Mouse (Mus musculus) kidney, postnatal 36 days (tissue): ENCODE data around the gene Celf5.
A peak's percentile ranks its signal among the peaks of the same experiment; 100 is the strongest.

Experiments
- DNase-seq, 2 experiments: peaks; one replicate each; pipeline ENCODE4 v3.0.0; 2021 to 2022; ENCODE audit warnings: mixed read lengths in 2 of 2

Gene Celf5

DNA sequence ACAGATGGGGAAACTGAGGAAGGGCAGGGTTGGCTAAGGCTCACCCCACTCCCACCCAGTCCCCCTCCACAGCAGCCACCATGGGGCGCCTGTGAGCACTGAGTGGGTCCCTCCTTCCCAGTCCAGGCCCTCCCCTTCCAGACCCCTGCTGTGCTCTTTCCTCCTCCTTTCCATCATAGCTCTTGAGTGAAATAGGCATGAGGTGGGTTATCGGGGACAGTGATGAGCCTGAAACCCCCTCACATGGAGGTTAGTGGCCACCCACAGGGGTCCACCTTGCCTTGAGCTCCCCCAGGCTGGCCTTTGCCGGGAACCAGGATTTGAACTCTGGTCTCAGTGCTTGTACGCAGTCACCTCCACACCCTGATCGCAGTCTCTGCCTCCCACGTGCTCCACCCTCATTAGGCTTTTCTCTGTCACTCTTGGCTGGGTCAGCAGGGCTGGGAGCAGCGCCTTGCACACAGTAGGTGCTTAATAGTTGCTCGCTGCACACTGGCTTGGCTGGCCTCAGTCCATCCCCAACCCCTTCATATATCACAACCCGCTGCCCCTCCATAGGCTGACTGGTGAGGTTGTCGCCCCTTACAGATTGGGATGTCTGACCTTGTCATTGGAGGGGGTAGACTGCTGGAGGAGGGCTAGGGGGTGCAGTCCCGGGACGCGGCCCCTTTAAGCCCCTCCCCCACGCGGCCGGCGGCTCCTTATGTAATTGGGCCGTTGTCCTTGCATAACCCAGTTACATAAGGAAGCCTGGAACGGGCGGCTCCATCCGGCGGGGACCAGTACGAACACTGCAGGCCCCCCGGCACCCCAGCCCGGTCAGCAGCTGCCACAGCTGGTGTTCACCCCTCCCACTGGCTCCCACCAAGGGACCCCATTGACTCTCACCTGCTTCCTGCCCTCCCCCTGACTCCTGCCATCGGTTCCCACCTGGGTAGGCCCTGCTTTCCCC, 68.9 kb downstream of the Celf5 start:
- DNase-seq, result peak; percentile 94 to 95

GRCm38 (mm10) chr10:81412586-81413309, 69.8 kb downstream of the Celf5 start:
- DNase-seq, result no peak

- peak; percentile 90 to 92 for DNase-seq
These were observed 70.8 kb downstream of the Celf5 start for GRCm38 (mm10) chr10:81411471-81412400.

DNA sequence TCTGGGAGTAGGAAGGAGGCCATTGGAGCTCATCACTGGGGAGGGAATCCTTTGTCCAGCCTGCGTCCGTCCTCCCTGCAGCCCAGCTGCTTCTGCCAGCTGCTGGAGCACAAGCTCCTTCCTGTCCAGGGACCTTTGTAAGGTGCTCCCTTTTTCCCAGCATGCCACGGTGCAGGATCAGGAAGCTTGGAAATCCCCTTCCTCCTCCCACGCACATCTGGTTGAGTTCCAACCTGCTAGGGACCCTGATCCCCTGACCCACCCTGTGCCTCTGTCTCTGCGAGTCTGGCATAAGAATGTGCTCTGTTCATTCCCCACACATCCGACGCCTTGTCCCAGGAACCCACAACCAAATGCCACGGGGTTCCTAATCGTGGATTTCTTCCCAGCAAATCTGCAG, 71.5 kb downstream of the Celf5 start:
- peak; percentile 66 to 69 for DNase-seq

DNA sequence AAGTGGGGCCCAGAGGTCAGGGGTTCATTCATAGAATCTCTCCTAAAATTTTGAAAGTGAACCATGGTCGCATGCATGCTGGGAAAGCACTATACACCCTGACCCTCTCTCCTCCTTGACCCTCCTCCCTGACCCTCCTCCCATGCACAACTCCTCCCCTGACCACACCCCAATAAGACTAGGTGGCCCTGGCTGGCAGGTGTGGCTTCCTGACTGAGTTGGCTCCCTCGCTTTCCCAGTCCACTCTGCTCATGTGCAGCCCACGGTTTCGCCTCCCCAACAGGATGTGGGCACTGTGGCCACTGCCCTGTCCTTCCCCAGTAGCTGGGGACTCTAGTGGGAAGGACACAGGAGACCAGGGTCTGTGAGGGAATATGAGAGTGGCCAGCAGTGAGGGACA, 72.2 kb downstream of the Celf5 start:
- peak; percentile 59 to 63 for DNase-seq

- DNase-seq, result no peak
These were observed 73.2 kb downstream of the Celf5 start for GRCm38 (mm10) chr10:81409330-81409729.
